Mouse (Mus musculus) stomach, embryonic 15.5 days (tissue): ENCODE measurements around the gene Obscn. TPM values are rescaled to one million over a fixed set of nuclear protein-coding genes. Genes with fewer than 3 reads are reported as not detected.
A peak's percentile ranks its signal among the peaks of the same experiment; 100 is the strongest.

ENCODE experiments used
- ATAC-seq: fragments of 200-750 bp; cut with Nextera tagmentation; 2 replicates; pipeline ENCODE4 v1.8.0; 2017; ENCODE audit warnings: low read depth, moderate number of reproducible peaks, moderate TSS enrichment; ENCODE audit not compliant: insufficient read depth, low FRiP score
- H3K27ac ChIP-seq: fragments of 300-500 bp; sonication (generic); 2 replicates; pipeline ENCODE4 v1.5.1; 2015; ENCODE audit warnings: mild to moderate bottlenecking, inconsistent platforms
- H3K27me3 ChIP-seq: fragments of 300-500 bp; sonication (generic); replicated peaks from 2 replicates; pipeline ENCODE4 v1.6.1; 2015; ENCODE audit warnings: inconsistent platforms
- H3K36me3 ChIP-seq: fragments of 300-500 bp; sonication (generic); 2 replicates; pipeline ENCODE4 v1.6.1; 2015; ENCODE audit warnings: inconsistent platforms
- H3K4me1 ChIP-seq: fragments of 300-500 bp; sonication (generic); 2 replicates; pipeline ENCODE4 v1.6.1; 2015; ENCODE audit warnings: inconsistent platforms
- H3K4me2 ChIP-seq: fragments of 300-500 bp; sonication (generic); 2 replicates; pipeline ENCODE4 v1.6.1; 2015; ENCODE audit warnings: mild to moderate bottlenecking, inconsistent platforms
- H3K4me3 ChIP-seq: fragments of 300-500 bp; sonication (generic); replicated peaks from 2 replicates; pipeline ENCODE4 v1.5.1; 2015; ENCODE audit warnings: inconsistent platforms
- H3K9ac ChIP-seq: fragments of 300-500 bp; sonication (generic); 2 replicates; pipeline ENCODE4 v1.6.1; 2015; ENCODE audit warnings: inconsistent platforms
- H3K9me3 ChIP-seq: fragments of 300-500 bp; sonication (generic); 2 replicates; pipeline ENCODE4 v1.6.1; 2016; ENCODE audit warnings: inconsistent platforms
- WGBS: fragments of 180-500 bp; shearing (Covaris S2); methylation state at CpG from one replicate; pipeline ENCODE4 v1.1.7; 2015; 5-methylcytosine and 5-hydroxymethylcytosine counted together
- polyA plus RNA-seq: library from polyadenylated mRNA; unstranded; fragments of >200 nt; fragmentation: Nextera tagmentation; extraction: Ambion mirVana; gene quantifications from 2 replicates; pipeline ENCODE4 v1.2.1, GENCODE M21; 2015

Gene Obscn
- polyA plus RNA-seq, 1 experiment from 2014 or later, result 0.80 TPM

- 60% methylated on average over 6 of the region's 6 CpGs for WGBS
- no peaks in the 10 kb centered on the region for H3K9me3 ChIP-seq
- H3K9ac ChIP-seq, result no peak overlapping the region
- no peak overlapping the region for H3K4me2 ChIP-seq
- no peak for ATAC-seq
- no peaks in the 10 kb centered on the region for H3K36me3 ChIP-seq
- no peaks in the 10 kb centered on the region for H3K27me3 ChIP-seq
- no peak overlapping the region for H3K4me3 ChIP-seq
- no peaks in the 10 kb centered on the region for H3K4me1 ChIP-seq
- H3K27ac ChIP-seq, result no peak overlapping the region
These were observed 109.8 kb downstream of the Obscn start for GRCm38 (mm10) chr11:59026411-59026810.

GRCm38 (mm10) chr11:59015052-59015451 lies 121.2 kb downstream of the Obscn start:
- no peaks in the 10 kb centered on the region for H3K9me3 ChIP-seq
- ATAC-seq, result no peak

GRCm38 (mm10) chr11:59002327-59003079 lies 133.7 kb downstream of the Obscn start:
- 70% methylated on average over 7 of the region's 7 CpGs for WGBS

More at GRCm38 (mm10) chr11:59015052-59015451, 121.2 kb downstream of the Obscn start:
- Histone ChIP-seq H3K36me3 (no peaks in the 10 kb centered on the region), H3K4me3 (no peak overlapping the region), H3K27ac (no peak overlapping the region), H3K4me1 (no peaks in the 10 kb centered on the region), H3K4me2 (no peak overlapping the region), H3K27me3 (no peaks in the 10 kb centered on the region), H3K9ac (no peak overlapping the region)
- WGBS, result 38% methylated on average over 9 of the region's 9 CpGs

GRCm38 (mm10) chr11:59000635-59001034 lies 135.6 kb downstream of the Obscn start:
- Histone ChIP-seq H3K4me1 (peaks cover under 1% of the 10 kb centered on the region; the same call in 1 of the 2 replicates), H3K4me3 (no peak overlapping the region), H3K4me2 (no peak overlapping the region), H3K36me3 (no peaks in the 10 kb centered on the region), H3K9ac (no peak overlapping the region), H3K9me3 (no peaks in the 10 kb centered on the region), H3K27ac (no peak overlapping the region), H3K27me3 (0 out of 2 replicates have a peak, but pooled peaks cover 6% of the 10 kb centered on the region)
- no peak for ATAC-seq
- WGBS, result 93% methylated on average over 21 of the region's 21 CpGs

More at GRCm38 (mm10) chr11:59002327-59003079, 133.7 kb downstream of the Obscn start:
- H3K9ac ChIP-seq, result no peak overlapping the region
- no peak for ATAC-seq
- no peaks in the 10 kb centered on the region for H3K27me3 ChIP-seq
- H3K4me2 ChIP-seq, result no peak overlapping the region
- no peaks in the 10 kb centered on the region for H3K4me1 ChIP-seq
- no peaks in the 10 kb centered on the region for H3K36me3 ChIP-seq
- H3K27ac ChIP-seq, result no peak overlapping the region
- no peaks in the 10 kb centered on the region for H3K9me3 ChIP-seq
- no peak overlapping the region for H3K4me3 ChIP-seq

GRCm38 (mm10) chr11:58999830-59000229 lies 136.4 kb downstream of the Obscn start:
- Histone ChIP-seq H3K4me3 (no peak overlapping the region), H3K36me3 (no peaks in the 10 kb centered on the region), H3K27ac (no peak overlapping the region), H3K27me3 (peaks cover 13% of the 10 kb centered on the region; the same call in 1 of the 2 replicates), H3K9ac (no peak overlapping the region), H3K9me3 (no peaks in the 10 kb centered on the region), H3K4me1 (peaks cover 3% of the 10 kb centered on the region; the same call in 1 of the 2 replicates), H3K4me2 (no peak overlapping the region)
- 79% methylated on average over 6 of the region's 6 CpGs for WGBS
- ATAC-seq, result no peak

DNA sequence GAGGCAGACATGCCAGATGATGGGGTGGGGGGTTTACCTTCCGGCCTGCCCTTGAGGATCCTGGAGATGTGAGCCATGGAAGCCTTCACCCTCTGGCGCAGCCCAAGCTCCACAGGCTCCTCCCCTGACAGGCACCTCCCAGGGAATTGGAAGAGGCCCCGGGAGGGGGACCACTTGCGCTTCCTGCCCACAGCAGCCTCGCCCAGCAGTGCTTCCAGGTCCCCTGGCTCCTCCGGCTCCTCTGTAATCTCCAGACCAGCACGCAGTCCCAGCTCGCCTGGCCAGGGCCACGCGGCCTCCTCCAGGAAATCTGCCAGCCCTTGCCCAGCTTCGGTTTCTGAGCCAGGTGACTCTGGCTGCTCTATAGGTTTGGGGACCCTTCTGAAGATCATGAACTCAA lies 137.0 kb downstream of the Obscn start:
- 41% methylated on average over 11 of the region's 11 CpGs for WGBS
- peaks cover 13% of the 10 kb centered on the region; the same call in 1 of the 2 replicates for H3K27me3 ChIP-seq
- H3K27ac ChIP-seq, result no peak overlapping the region
- H3K36me3 ChIP-seq, result no peaks in the 10 kb centered on the region
- no peak for ATAC-seq
- H3K4me3 ChIP-seq, result no peak overlapping the region
- H3K4me1 ChIP-seq, result peaks cover 8% of the 10 kb centered on the region; the same call in 1 of the 2 replicates
- no peaks in the 10 kb centered on the region for H3K9me3 ChIP-seq
- H3K4me2 ChIP-seq, result no peak overlapping the region
- no peak overlapping the region for H3K9ac ChIP-seq

- H3K9ac ChIP-seq, result no peak overlapping the region
- H3K27ac ChIP-seq, result no peak overlapping the region
- H3K9me3 ChIP-seq, result no peaks in the 10 kb centered on the region
- no peak overlapping the region for H3K4me2 ChIP-seq
- no peak for ATAC-seq
- WGBS, result 78% methylated on average over 5 of the region's 5 CpGs
- peaks cover 9% of the 10 kb centered on the region; the same call in 1 of the 2 replicates for H3K4me1 ChIP-seq
- no peak overlapping the region for H3K4me3 ChIP-seq
- H3K27me3 ChIP-seq, result peaks cover 18% of the 10 kb centered on the region; the same call in 1 of the 2 replicates
- no peaks in the 10 kb centered on the region for H3K36me3 ChIP-seq
These were observed 138.7 kb downstream of the Obscn start for GRCm38 (mm10) chr11:58997541-58997940.

- Histone ChIP-seq H3K9me3 (no peaks in the 10 kb centered on the region), H3K27ac (no peak overlapping the region), H3K4me3 (no peak overlapping the region), H3K36me3 (no peaks in the 10 kb centered on the region), H3K9ac (no peak overlapping the region), H3K4me2 (no peak overlapping the region), H3K4me1 (peaks cover 9% of the 10 kb centered on the region; the same call in 1 of the 2 replicates), H3K27me3 (peaks cover 18% of the 10 kb centered on the region; the same call in 1 of the 2 replicates)
- WGBS, result 49% methylated on average over 12 of the region's 12 CpGs
- no peak for ATAC-seq
These were observed 140.3 kb downstream of the Obscn start for GRCm38 (mm10) chr11:58995807-58996370.

DNA sequence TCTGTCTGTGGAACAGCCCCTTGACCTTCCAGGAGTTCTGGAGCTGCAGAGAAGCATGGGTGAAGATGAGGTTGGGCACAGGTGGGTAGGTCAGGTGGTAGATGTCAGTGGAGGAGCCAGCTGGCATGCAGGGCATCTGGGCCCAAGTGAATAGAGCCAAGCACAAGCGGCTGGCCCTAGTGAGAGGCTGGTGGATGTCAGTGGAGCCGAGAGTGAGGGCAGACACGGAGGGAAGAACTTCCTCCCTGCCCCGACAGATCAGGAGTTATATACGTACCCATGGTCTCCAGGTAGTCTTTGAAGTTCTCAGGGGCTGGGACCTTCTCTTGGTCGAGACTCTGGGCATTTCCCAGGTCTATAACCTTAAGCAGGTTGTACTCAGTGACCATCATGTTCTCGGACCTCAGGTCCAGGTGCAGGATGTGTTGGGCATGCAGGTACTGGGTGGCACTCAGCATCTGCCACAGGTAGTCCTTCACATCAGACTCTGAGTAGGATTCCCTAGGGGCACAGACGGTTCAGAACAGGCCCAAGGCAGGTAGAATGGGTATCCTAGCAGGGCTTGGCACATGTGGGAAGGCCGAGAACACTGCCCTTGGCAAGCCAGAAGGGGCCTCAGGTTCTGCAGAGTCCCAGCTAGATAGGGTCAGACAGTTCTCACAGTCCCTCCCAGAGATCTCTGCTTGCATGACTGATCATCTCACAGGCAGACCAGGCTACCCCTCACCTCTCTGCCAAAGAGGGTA lies 141.0 kb downstream of the Obscn start:
- peaks cover 18% of the 10 kb centered on the region; the same call in 1 of the 2 replicates for H3K27me3 ChIP-seq
- peak overlapping the region; percentile 75; the same call in 1 of the 2 replicates for H3K4me2 ChIP-seq
- H3K27ac ChIP-seq, result no peak overlapping the region
- 79% methylated on average over 9 of the region's 9 CpGs for WGBS
- H3K9ac ChIP-seq, result no peak overlapping the region
- no peak overlapping the region for H3K4me3 ChIP-seq
- H3K36me3 ChIP-seq, result no peaks in the 10 kb centered on the region
- ATAC-seq, result no peak
- H3K9me3 ChIP-seq, result no peaks in the 10 kb centered on the region
- peaks cover 9% of the 10 kb centered on the region; the same call in 1 of the 2 replicates for H3K4me1 ChIP-seq

DNA sequence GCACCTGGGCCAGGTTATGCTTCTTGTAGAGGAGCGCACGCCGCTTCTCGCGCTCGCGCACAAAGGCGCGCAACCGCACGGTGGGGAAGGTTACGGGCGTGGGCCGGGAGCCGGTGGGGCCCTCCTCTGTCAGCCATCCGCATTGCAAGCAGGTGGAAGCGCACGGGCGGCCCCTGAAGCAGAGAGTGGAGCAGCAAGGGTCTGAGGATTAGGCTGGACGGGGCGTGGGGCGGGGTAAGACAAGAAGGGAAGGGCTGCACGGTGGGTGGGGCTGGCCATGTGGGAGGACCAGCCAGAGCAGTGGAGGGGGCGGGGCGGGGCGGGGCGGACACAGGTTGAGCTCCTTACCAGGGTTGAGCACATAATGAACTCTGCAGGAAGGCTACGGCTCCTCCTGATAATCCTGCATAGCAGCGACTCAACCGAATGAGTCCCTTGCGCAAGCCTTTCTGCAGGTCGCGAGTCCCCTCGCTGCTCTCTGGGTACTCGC lies 141.8 kb downstream of the Obscn start:
- H3K27ac ChIP-seq, result no peak overlapping the region
- H3K4me1 ChIP-seq, result peaks cover 9% of the 10 kb centered on the region; the same call in 1 of the 2 replicates
- 2% methylated on average over 35 of the region's 35 CpGs for WGBS
- H3K36me3 ChIP-seq, result 0 out of 2 replicates have a peak, but pooled peaks cover 3% of the 10 kb centered on the region
- no peaks in the 10 kb centered on the region for H3K9me3 ChIP-seq
- H3K4me3 ChIP-seq, result peak overlapping the region; percentile 36
- ATAC-seq, result peak; percentile 82
- H3K27me3 ChIP-seq, result peaks cover 18% of the 10 kb centered on the region; the same call in 1 of the 2 replicates
- H3K9ac ChIP-seq, result no peak overlapping the region; the same call in 1 of the 2 replicates
- peak overlapping the region; percentile 75 for H3K4me2 ChIP-seq

- peaks cover 10% of the 10 kb centered on the region; the same call in 1 of the 2 replicates for H3K36me3 ChIP-seq
- H3K4me2 ChIP-seq, result no peak overlapping the region
- H3K4me3 ChIP-seq, result no peak overlapping the region
- peaks cover 9% of the 10 kb centered on the region; the same call in 1 of the 2 replicates for H3K4me1 ChIP-seq
- 59% methylated on average over 6 of the region's 6 CpGs for WGBS
- no peak for ATAC-seq
- no peak overlapping the region for H3K9ac ChIP-seq
- no peak overlapping the region for H3K27ac ChIP-seq
- peaks cover 18% of the 10 kb centered on the region; the same call in 1 of the 2 replicates for H3K27me3 ChIP-seq
- no peaks in the 10 kb centered on the region for H3K9me3 ChIP-seq
These were observed 143.0 kb downstream of the Obscn start for GRCm38 (mm10) chr11:58993091-58993670.
